Mouse (Mus musculus): ENCODE results near the gene Dysf.
A peak's percentile ranks its signal among the peaks of the same experiment; 100 is the strongest.

Dysf gene

DNA sequence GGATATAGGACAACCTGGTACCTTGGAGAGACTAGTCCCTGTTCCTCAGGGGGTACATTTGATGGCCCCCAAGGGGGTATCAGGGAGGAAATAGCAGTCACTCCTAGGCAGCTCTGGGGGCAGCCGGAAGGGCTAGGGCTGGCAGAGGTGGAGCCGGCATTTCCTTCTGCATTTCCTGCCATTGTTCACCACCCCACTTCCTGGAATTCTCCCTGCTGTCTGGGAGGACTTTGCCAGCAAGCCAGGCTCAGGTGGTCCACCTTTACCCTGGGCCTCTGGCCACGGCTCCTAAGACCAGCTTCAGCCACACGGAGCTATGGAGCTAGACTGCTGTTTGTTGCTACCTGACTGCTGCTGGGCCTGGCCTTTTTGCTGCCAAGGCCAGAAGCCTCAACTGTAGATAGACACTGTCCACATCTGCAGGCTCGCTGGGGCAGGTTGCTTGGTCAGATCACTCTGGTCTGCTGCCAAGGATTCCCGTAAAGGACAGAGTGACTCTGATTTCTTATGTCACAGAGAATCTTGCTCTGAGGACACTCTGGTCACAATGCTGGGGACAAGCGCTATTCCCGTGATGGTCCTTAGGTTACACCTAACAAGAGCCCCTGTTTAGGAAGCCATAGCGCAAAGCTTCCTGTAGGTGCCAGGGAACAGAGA, 45.6 kb downstream of the Dysf start:
- no peak for DNase-seq

DNA sequence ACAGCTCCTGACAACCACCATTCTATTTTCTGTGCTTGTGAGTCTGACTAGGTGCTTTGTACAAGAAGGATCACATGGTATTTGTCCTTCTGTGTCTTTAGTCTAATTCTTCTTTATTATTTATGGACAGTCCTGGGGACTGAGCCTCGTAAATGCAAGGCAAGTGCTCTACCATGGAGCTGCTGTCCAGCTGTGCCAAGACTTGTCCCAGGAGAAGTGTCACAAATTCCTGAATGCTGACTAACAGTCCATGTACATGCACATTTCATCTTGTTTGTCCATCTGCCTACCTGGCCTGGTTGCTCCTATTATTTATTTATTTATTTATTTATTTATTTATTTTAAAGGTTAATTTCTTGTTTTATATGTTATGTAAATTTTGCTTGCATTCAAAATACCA, 47.2 kb downstream of the Dysf start:
- DNase-seq: no peak

DNA sequence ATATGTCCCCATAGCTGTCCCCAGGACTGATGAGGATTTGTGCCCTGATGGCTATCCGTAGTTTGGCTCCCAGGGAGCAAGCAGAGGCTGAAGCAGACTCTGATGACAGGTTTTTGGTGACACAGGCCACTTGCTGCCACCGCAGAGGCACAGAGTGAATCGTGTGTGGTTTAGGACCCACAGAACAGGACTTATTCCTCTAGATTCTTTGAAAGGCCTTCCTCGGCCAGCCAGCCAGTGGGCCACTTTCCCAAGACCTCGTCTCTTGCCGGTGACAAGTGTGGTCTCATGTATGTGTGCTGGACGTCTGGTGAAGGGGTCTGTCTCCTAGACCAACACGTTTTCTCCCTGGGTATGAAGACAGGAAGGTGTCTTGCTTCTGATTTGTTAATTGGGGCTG, 48.8 kb downstream of the Dysf start:
- DNase-seq: no peak

DNA sequence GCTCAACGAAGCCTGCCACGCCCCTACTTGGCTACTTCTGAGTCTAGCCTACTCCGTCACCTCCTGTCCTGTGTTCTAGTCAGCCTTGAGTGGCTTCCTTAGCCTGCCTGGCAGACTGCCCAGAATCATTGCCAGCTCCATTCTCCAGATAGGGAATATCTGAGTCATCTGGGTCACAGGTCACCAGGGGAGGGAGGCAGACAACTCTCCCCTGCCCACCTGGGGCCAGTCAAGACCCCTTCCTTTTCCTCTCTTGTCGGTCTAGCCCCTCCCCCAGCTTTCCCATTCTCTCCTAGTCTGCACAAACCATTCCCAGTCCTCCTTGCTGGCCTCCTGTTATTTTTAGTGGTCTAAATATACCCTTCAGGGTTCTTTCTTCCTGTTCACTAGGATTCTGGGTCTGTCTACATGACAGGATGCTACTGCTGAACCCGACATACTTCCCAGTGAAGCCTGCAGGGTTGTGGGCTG, 50.3 kb downstream of the Dysf start:
- peak; percentile 9 for DNase-seq

DNA sequence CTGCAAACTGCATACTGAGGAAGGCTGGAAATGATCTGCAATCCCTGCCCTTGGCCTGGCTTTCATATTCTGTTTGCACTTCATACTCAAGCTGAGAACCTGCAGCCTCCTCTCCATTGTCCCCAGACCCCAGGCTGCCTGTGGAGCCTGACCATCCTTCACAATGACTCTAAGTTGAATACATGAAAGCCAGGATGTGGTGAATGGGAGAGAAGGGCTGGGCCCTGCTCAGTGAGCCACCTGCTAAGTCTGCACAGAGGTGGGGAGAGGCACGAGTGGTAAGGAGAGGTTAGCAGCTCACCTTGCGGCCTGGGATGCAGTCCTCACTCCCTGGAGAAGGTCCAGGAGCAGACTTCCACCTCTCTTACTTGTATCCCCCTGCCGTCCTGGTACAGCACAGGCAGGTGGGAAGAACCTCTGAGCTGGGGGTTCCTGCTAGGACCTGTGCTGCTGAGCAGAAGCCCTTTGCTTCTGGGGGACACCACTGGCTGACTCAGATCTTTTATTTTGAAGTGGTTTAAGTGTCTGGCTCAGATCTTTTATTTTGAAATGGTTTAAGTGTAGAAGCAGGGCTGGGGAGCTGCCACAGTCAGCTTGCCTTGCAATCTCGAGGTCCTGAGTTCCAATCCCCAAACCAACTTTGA, 51.5 kb downstream of the Dysf start:
- DNase-seq: no peak

DNA sequence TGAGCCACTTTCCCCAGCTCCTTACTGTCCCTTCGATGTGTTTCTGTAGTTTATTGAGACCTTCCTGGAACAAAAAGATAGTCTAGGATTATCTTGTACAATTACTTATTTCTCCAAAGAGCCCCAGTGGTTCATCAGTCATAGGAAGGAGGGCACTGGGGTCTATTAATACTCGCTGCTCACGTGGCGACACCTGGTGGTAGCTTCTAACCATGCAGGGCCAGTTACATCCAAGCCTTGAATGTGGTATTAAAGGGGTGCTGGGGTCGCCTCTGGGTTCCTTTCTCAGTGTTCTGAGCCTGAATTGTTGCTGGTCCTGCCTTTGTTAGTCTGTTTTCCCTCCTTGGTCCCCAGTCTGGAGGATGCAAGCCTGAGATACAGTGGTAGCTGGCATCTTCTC, 52.9 kb downstream of the Dysf start:
- peak; percentile 76 for DNase-seq

DNA sequence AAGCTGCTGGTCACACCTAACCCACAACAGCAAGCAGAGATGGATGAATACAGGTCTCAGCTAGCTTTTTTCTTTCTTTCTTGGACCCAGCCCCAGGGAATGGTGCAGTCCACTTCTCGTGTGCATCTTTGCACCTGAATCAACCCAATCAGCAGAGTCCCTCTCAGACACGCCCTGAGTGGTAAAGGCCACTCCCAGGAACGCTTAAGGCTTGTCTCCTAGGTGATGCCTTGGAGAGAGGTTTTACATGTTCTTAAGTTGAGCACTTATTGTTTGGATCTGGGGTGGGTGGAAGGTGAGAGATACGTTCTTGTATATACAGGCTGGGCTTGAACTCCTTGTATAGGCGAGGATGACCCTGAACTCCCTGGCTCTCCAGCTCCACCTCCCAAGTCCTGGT, 54.2 kb downstream of the Dysf start:
- DNase-seq: no peak

DNA sequence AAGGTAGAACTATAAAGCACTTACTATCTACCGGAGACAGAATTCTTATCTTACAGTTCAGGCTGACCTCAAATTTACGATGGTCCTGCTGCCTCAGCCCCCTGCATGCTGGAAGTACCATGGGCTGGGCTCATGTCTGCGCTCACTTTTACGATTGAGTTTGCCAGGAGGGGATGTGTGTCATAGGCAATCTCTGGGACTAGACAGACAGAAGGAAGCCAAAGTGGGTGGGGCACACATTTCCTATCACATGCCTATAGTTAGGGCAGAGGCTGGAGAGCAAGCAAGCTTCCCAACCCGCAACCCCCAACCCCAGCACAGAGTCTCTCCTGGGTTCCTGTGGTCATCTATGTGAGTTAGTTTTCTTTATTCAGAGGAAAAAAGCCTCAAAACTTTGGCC, 59.8 kb downstream of the Dysf start:
- no peak for DNase-seq

DNA sequence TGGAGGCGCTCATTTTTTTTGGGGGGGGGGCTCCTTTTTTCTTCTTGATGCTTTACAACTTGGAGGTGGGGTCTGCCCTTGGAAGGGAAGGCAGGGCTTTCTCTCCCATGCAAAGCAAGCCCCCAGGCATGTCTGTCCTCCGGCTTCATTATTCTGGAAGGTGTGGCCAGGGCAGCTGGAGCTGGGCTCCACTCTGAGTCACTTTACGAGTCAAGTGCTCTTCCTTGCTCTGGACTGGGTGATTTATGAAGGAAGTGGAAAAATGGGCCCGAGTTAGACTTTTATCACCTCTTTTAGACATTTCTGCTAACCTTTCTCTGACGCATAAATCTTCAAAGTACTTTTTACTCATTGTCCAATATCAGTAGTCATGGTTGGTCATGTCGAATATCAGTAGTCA, 61.9 kb downstream of the Dysf start:
- DNase-seq: no peak

DNA sequence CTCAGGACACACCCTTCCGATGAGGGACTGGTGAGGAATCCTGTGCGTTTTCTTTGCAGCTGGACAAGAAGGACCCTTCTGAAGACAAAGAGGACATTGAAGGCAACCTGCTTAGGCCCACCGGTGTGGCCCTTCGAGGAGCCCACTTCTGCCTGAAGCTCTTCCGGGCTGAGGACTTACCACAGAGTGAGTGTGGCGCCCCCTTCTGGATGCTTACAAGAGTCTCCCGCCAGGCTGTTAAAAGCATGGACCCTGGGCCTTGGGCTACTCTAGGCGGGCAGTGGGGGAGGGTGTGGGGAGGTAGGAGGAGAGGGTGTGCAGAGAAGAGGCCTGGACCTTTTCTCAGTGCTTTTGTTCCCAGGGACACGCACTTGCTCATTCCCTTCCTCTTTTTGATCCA, 64.2 kb downstream of the Dysf start:
- peak; percentile 48 for DNase-seq

DNA sequence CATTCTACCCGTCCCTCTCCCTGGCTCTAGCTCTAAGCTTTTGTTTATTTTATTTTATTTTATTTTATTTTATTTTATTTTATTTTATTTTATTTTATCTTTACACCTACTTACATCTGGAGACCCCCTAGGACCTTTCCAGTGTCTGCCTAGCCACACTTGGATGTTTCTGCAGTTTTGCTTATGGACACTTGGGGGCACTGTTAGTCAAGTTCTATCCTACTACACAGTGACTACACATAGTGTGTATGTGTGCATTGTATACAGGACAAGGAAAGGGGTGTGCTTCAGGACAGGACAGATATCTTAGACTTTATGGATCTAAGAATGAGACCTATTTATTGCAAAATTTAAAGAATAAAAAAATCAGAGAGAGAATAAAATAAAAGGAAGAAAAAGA, 69.8 kb downstream of the Dysf start:
- peak; percentile 45 for DNase-seq

DNA sequence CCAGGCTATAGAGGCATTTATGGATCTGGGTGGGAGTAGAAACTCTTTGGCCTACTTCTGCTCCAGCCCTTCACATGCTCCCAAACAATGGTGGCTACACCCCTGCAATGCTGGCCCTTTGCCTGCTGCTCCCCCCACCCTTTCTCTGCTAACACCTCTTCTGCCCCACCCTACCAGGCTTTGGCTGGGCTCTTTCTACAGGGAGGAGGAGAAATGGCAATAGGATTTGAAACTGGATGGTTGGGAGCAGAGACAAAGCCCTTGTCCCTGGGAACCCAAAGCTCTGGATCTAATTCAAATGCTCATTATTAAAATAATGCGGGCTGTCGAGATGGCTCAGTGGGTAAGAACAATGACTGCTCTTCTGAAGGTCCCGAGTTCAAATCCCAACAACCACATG, 72.2 kb downstream of the Dysf start:
- DNase-seq: peak; percentile 74

DNA sequence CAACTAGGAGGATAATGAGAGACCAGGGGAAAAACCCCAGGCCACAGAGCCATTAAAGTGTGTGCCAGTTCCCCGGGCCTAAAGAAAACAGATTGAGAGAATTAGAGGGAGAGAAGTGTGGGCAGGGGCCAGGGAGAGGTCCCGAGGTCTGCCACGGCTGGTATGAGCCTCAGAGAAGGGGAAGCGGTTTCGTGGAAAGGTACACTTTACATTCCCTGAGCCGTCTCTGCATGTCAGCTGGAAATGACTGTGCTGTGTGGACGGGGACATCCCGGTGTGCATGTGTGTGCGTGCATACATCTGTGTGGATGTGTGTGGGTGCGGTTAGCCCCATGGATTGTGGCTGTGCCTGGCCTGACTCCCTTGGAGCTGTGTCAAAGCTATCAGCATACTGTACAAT, 76.4 kb downstream of the Dysf start:
- DNase-seq: no peak

DNA sequence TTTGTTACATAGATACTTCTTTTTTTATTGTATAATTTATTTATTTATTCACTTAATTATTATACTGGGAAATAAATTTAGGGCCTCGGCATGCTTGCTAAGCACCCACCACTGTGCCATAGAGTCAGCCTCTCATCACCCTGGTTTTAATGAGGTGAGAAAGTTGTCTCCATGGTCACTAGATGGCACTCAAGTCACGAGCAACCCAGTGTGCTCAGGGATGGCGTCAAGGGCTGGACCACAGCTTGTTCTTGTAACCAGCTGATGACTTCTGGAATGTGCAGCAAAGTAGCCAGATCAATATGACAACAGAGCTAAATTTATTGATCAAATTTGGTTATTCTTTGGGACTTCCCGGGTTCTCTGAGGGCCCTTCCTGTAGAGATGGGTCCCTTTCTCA, 85.1 kb downstream of the Dysf start:
- peak; percentile 85 for DNase-seq

DNA sequence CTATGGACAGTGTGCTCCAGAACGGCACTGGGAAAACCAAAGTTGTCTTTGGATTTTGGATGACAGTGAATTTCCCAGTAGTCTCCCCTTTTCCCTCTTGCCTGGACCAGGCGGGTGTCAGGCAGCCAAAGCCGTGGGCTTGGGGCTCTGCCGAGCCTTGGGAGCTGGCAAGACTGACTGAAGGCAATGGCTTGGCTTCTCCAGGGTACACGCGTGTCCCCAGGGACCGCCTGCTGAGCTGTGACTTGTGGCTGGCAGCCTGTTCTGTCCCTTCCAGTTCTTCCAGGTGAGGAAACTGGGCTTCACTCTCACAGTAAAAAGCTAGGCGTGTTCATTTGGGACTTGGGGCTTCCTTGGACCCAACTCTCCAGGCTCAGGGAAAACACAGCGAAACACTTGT, 86.1 kb downstream of the Dysf start:
- DNase-seq: no peak

DNA sequence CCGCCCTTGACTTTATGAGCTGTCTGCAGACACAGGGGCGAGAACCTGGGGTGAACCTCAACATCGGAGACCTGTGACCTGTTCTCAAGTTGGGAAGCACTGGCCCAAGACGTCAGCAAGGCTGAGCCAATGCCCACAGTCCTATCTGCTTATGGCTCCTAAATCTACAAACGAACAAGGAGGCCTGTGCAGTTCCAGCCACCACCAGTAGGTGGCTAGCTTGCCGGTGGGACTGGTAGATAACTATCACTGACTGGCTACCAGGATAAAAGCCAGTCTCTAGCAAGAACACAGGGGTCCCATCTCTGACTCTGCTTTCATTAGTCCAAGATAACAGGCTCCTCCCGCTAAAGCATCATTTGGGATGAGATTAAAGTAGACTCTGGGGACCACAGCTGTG, 86.6 kb downstream of the Dysf start:
- DNase-seq: peak; percentile 83

DNA sequence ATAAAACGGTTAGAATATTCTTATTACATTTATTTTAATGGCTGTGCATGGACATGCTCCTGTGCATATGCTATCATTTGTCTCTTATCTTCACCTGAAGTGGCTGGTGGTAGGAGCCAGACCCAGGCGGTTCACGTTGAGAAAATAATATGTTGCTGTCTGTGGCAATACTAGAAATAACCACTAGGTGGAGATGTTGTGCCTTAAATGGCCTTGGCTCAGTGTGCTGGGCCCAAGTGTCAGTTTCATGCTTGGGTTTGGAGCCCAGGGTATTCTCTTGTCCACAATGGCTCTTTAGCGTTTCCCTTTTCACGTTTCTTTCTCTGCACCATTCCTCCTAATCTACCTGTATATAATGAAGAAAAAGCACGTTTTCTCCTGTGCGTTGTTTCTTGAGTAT, 87.5 kb downstream of the Dysf start:
- peak; percentile 89 for DNase-seq

DNA sequence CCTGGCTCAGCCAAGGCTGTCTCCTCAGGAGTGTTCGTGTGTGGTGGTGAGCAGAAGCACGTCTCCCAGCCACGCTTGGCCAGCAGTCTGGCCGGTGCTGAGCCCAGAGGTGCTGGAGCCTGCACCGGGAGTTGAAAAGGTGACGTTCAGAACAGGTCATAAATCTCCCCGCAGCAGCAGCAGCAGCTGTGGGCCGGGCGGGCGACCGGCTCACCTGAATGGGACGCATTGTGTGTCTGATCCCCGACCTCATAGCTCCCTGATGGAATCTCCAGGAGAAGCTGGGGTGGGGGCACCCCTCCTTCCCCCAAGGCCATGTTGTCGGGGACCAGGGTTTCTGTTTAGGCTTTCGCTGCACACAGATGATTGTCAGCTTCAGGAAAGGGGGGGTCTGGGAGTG, 93.6 kb downstream of the Dysf start:
- DNase-seq: no peak

DNA sequence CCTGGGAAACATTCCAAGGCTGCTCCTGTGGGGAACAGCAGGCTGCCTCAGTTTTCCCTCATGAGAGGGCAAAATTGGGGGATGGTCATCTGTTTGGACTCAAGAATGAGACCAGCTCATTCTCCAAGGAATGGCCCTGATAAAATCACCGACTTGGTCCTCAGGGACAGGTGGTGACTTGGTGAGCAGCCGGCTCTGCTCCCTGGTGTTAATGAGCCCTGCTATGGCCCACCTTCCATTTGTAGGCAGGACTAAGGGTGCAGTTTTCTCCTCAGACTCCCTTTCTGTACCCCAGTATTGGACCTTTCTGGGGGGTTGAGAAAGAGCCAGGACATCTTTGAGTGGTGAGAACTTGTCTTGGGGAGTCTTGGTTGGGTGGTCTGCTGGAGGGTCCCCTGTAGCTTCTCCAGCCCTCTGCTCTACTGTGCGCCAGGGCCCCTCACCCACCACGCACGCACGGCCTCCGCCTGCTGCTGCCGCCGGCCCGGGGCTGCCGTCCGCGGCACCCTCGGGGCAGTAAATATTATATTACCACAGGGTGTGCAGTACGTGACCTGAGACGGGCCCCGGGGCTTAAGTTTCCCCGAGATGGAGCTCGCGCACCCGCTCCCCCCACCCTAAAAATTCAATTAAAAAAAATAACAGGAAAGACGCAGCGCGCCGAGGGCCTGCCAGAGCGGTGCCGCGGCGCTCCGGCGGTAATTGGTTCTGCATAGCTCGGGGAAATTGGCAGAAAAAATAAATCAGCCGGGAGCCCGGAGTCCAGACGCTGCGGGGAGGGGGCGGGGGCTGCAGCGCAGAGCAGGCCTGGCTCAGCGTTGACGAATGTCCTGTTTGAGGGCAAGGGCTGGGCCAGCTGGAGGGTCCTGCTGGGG, 97.0 kb downstream of the Dysf start:
- DNase-seq: peak; percentile 86

DNA sequence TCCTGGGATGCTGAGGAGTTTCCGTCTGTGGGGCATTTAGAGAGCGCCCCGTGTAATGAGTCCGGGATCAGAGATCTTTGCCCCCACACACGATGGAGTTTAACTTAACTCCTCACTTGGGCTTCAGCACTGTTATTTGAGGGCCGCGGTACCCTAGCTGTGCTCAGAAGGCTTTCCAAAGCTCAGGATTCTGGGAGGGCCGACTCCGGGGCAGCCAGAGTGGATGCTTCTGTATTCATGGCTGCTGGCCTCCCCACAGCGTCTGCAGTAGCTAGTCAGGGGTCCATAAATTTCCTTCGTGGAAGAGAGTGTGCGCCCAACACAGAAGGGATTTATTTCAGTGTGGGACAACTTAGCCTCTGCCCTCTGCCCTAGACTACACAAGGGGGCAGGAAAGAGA, 97.7 kb downstream of the Dysf start:
- DNase-seq: no peak

DNA sequence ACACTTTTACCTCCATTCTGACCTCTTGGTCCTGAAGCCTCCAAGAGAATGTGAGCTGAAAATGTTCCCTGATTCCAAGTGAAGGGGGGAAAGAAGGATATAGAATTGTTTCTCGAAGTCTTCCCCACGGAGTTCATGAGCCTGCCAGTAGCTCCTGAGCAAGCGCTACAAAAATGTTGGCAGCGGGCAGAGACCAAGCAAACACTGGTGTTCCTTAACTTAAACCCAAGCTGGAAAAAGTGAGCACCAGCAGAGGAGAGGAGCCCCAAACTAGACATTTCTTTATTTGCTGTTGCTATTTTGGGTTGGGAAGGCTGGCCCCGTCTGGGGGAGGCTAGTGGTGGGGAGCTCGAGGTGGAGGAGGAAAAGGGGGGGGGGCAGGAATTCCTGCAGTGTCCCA, 102.0 kb downstream of the Dysf start:
- DNase-seq: no peak

DNA sequence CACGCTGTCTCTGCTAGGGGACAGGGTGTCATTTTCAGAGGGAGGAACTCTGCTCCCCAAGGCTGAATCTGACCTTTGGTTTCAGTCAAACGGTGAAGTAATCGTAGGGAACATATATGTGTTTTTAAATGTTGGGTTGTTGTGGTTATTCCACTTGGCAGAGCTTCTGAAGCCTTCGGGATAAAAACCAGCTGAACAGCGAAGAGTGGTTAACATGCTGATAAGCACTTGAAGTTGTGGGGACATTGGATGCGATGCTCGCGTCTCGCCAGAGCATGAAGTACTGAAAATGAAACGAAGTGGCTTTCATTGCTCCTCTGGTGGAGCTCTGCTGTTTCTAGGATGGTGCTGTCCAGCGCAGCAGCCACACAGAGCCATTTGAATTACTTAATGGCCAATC, 102.7 kb downstream of the Dysf start:
- no peak for DNase-seq

DNA sequence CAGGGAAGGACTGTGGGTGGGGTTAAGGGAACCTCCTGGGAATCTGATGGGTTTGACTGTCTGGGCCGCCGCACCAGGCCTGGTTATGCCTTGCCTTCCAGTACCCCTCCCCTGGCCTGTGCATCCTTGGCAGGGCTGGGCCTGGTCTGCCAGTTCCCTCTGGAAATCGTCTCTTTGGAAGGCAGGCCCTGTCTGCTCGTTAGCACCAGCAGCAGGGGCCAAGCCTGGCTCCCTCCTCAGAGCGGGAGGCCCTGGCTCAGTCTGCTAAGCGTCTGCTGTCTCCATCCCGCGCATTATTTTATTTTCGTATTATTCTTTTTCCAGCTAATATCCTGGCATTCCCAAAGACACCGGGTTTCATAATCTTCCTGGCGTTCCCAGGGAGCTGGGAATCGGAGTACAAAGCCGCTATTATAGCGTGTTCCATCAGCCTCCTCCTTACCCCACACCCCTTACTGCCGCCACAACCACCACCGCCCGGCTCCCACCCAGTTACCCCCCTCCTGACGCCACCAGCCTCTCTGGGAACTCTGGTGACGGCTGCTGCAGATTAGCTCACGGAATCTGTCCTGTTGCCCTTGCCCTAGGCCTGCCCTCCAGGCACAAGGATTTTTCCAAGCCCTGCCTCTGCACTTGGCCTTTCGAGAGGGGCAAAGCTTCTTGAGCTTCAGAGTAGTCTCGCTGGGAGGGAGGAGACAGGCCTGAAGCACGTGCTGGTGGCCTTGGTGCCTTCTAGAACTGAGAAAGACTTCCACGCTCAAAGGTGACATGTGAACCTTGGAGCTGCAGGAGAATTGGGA, 111.5 kb downstream of the Dysf start:
- peak; percentile 37 for DNase-seq

Data from retina, postnatal 1 day (tissue).